ENCODE assay signal across 20 mouse cellular contexts in the genomic region with DNA sequence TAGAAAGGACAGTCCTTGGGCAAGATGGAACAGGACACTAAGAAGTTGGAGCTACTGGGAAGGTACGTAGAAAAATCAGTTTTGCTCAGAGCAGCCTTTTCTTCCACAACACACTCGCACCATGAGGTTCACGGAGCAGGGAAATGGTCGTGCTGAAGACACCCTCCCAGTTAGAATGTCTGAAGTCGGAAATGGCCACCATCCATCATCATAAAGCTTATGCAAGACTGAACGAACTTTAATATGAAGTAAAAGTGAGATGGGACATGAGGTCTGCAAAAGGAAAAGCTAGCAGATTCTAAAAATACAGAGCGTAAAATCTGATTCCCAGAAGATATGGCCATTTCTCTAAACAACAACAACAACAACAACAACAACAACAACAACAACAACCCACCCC.
DNase-seq lines count a peak whose midpoint lies in the region; ATAC-seq lines count a peak whose summit lies in the region.
"Had no signal": no experiment of that assay in that cellular context is flagged by ENCODE, and none has a peak within 500 bp of the region (broad histone marks: within the 10 kb centered on the region; RNA-seq: fewer than 3 reads in every experiment).

No protein-coding gene starts in this region.

- H3K27me3 ChIP-seq in heart, embryonic 13.5 days (replicated peaks) = no peaks in the 10 kb centered on the region
- H3K27me3 ChIP-seq in kidney, embryonic 16.5 days (ENCODE audit: insufficient read depth, low read length) = no peaks in the 10 kb centered on the region
- H3K27me3 ChIP-seq in lung, embryonic 16.5 days (ENCODE audit: control insufficient read depth, insufficient read depth, low read depth, low read length) = no peaks in the 10 kb centered on the region
- H3K27me3 ChIP-seq: embryonic facial prominence, embryonic 13.5 days; forebrain, embryonic 12.5 days; heart, embryonic 12.5 days; hindbrain, embryonic 15.5 days; liver, embryonic 15.5 days; midbrain, embryonic 12.5 days had no signal

- peaks cover 11% of the 10 kb centered on the region for H3K4me1 ChIP-seq in heart, embryonic 13.5 days
- H3K4me1 ChIP-seq in kidney, embryonic 16.5 days (ENCODE audit: insufficient read depth, low read length) = 0 out of 2 replicates have a peak, but pooled peaks cover 6% of the 10 kb centered on the region
- peaks cover 28% of the 10 kb centered on the region for H3K4me1 ChIP-seq in lung, embryonic 16.5 days (replicated peaks; ENCODE audit: control insufficient read depth, insufficient read depth, low read length)
- H3K4me1 ChIP-seq: embryonic facial prominence, embryonic 13.5 days; forebrain, embryonic 12.5 days; heart, embryonic 12.5 days; hindbrain, embryonic 15.5 days; liver, embryonic 15.5 days; midbrain, embryonic 12.5 days had no signal

- no peak overlapping the region for H3K4me3 ChIP-seq in heart, embryonic 13.5 days
- no peak overlapping the region for H3K4me3 ChIP-seq in kidney, embryonic 16.5 days (ENCODE audit: low read length)
- no peak overlapping the region for H3K4me3 ChIP-seq in lung, embryonic 16.5 days (ENCODE audit: low read length)
- H3K4me3 ChIP-seq: embryonic facial prominence, embryonic 13.5 days; erythroblast, embryonic 14.5 days; forebrain, embryonic 12.5 days; heart, embryonic 12.5 days; hindbrain, embryonic 15.5 days; left cerebral cortex, adult 2 months; liver, embryonic 15.5 days; midbrain, embryonic 12.5 days had no signal

- ATAC-seq in heart, embryonic 13.5 days (ENCODE audit: extremely low read depth, insufficient number of reproducible peaks, low FRiP score, low TSS enrichment) = no peak
- peak; percentile 65; the same call in 1 of the 2 replicates for ATAC-seq in kidney, embryonic 16.5 days (ENCODE audit: low FRiP score, low TSS enrichment)
- peak; percentile 87 for ATAC-seq in lung, embryonic 16.5 days (ENCODE audit: low read depth)
- ATAC-seq: CD4-positive, CD25-positive, alpha-beta regulatory T cell, adult 4 months had no signal

- H3K9ac ChIP-seq in heart, embryonic 13.5 days = no peak overlapping the region
- H3K9ac ChIP-seq in kidney, embryonic 16.5 days (replicated peaks; ENCODE audit: low read length) = no peak overlapping the region
- H3K9ac ChIP-seq in lung, embryonic 16.5 days (ENCODE audit: low read length) = no peak overlapping the region
- H3K9ac ChIP-seq: embryonic facial prominence, embryonic 13.5 days; forebrain, embryonic 12.5 days; heart, embryonic 12.5 days; hindbrain, embryonic 15.5 days; liver, embryonic 15.5 days; midbrain, embryonic 12.5 days had no signal

- H3K27ac ChIP-seq in heart, embryonic 13.5 days (replicated peaks) = peak overlapping the region; percentile 42; the same call in 1 of the 2 replicates
- H3K27ac ChIP-seq in kidney, embryonic 16.5 days (ENCODE audit: low read length) = peak overlapping the region; percentile 91
- H3K27ac ChIP-seq in lung, embryonic 16.5 days (ENCODE audit: low read length) = peak overlapping the region; percentile 93
- H3K27ac ChIP-seq: embryonic facial prominence, embryonic 13.5 days; forebrain, embryonic 12.5 days; hindbrain, embryonic 15.5 days; left cerebral cortex, adult 2 months; liver, embryonic 15.5 days; midbrain, embryonic 12.5 days had no signal

- WGBS in heart, embryonic 13.5 days = 64% methylated on average over 7 of the region's 7 CpGs
- WGBS in kidney, embryonic 16.5 days = 53% methylated on average over 7 of the region's 7 CpGs
- WGBS in lung, embryonic 16.5 days = 43% methylated on average over 7 of the region's 7 CpGs

- H3K36me3 ChIP-seq in heart, embryonic 13.5 days = no peaks in the 10 kb centered on the region
- no peaks in the 10 kb centered on the region for H3K36me3 ChIP-seq in kidney, embryonic 16.5 days (ENCODE audit: insufficient read depth, low read length)
- H3K36me3 ChIP-seq in lung, embryonic 16.5 days (ENCODE audit: control insufficient read depth, insufficient read depth, low read length) = no peaks in the 10 kb centered on the region
- H3K36me3 ChIP-seq: embryonic facial prominence, embryonic 13.5 days; forebrain, embryonic 12.5 days; heart, embryonic 12.5 days; hindbrain, embryonic 15.5 days; liver, embryonic 15.5 days; midbrain, embryonic 12.5 days had no signal

- H3K9me3 ChIP-seq in heart, embryonic 13.5 days = no peaks in the 10 kb centered on the region
- no peaks in the 10 kb centered on the region for H3K9me3 ChIP-seq in kidney, embryonic 16.5 days (ENCODE audit: low read length)
- H3K9me3 ChIP-seq in lung, embryonic 16.5 days (ENCODE audit: control insufficient read depth, low read length) = no peaks in the 10 kb centered on the region
- H3K9me3 ChIP-seq: embryonic facial prominence, embryonic 13.5 days; forebrain, embryonic 12.5 days; heart, embryonic 12.5 days; hindbrain, embryonic 15.5 days; liver, embryonic 15.5 days; midbrain, embryonic 12.5 days had no signal

- H3K4me2 ChIP-seq in heart, embryonic 13.5 days = no peak overlapping the region
- H3K4me2 ChIP-seq in kidney, embryonic 16.5 days (replicated peaks; ENCODE audit: low read depth, low read length) = no peak overlapping the region
- no peak overlapping the region for H3K4me2 ChIP-seq in lung, embryonic 16.5 days (ENCODE audit: low read depth, low read length)
- H3K4me2 ChIP-seq: embryonic facial prominence, embryonic 13.5 days; forebrain, embryonic 12.5 days; heart, embryonic 12.5 days; hindbrain, embryonic 15.5 days; liver, embryonic 15.5 days; midbrain, embryonic 12.5 days had no signal

- no peak for DNase-seq in heart, adult 9 months (ENCODE audit: low spot score in 2 of 2)
- DNase-seq in kidney, postnatal 36 days = no peak
- no peak for DNase-seq in lung, postnatal 14 days
- DNase-seq in lung, postnatal 10 days = peak; percentile 50
- DNase-seq: cerebellum, adult 8-10 months; cerebellum, postnatal 36 days; embryo, embryonic 11 days; thymus, postnatal 14 days had no signal

Comparison
In these comparisons a context has a peak if more than half of its experiments do, and no peak if none do; other contexts are left out.
1. H3K27ac ChIP-seq: peak in every context shown above with its lines; median percentile 93 in lung, embryonic 16.5 days; 91 in kidney, embryonic 16.5 days; 42 in heart, embryonic 13.5 days.